Mouse (Mus musculus): ENCODE measurements around the gene Pdgfra.

The Pdgfra gene

DNA sequence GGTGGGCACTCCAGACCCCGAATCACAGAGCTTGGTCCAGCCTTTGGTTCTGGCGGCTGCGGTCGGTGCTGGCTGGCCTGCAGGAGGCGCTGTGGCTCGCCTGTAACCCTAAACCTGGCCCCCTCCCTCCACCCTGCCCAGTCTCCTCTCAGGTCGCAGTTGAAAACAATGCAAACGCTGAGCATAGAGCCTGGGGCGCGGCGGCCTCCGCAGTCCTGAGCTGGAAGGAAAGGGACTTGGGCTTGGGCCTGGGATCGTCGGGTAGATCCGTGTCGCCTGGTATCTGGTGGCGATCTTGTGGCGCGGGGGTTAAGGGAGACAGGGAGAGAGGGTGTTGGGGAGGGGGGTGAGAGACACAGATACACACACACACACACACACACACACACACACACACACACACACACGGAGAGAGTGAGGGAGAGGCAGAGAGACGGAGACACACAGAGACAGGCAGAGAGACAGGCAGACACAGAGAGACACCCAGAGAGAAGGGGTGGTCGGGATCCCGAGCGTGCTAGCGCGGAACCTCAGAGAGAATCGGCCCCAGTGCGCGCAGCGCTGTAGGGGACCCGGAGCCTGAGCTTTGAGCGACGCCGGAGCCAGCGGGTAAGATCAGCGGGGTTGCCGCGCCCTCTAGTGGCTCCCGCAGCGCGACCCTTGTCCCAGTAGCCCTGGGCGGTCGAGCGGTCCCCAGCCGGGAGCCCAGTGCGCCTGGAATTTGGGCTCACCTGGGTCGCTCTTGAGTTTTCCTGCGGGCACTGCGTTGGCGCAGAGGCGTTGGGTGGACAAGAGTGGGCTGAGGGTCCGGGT lies 3.9 kb downstream of the Pdgfra start:
- no peak for DNase-seq (ENCODE audit: low read depth, low spot score)

DNA sequence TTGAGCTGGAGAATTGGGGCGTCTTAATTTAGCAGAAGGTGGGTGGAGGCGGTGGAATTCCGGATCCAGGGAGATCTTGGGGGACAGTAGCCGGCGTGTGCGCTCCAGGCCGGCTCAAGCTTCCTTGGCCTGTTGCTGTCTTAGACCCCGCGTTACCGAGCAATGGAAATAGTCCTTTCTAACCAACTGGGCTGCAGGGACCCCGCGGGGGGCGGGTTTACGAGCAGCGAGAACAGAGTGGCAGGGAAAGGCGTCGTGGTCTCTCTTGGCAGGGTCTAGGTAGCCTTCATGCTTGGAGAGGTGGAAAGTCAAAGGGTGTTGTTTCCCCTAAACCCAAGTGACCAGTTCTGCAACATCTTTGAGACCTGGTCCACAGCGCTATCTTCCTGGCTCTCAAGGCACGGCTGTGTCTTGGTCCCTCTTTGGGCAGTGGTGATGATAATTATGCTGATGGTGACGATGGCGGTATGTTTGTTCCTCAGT lies 4.5 kb downstream of the Pdgfra start:
- no peak for DNase-seq (ENCODE audit: low read depth, low spot score)

DNA sequence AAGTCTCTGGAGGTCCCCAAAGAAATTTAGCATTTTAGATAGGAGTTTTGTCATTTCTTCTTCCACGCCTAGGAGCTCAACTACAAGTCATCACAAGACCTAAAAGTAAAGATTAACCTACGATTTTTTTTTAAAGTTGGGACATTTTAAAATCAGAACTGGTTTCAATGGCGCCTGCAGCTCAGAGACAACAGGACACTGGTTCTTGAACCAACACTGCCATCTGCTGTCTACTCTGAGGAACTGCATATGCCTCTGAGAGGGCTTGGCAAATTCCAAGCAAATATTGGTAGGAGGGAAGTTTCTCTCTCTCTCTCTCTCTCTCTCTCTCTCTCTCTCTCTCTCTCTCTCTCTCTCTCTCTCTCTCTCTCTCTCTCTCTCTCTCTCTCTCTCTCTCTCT lies 4.9 kb downstream of the Pdgfra start:
- DNase-seq (ENCODE audit: low read depth, low spot score): no peak

DNA sequence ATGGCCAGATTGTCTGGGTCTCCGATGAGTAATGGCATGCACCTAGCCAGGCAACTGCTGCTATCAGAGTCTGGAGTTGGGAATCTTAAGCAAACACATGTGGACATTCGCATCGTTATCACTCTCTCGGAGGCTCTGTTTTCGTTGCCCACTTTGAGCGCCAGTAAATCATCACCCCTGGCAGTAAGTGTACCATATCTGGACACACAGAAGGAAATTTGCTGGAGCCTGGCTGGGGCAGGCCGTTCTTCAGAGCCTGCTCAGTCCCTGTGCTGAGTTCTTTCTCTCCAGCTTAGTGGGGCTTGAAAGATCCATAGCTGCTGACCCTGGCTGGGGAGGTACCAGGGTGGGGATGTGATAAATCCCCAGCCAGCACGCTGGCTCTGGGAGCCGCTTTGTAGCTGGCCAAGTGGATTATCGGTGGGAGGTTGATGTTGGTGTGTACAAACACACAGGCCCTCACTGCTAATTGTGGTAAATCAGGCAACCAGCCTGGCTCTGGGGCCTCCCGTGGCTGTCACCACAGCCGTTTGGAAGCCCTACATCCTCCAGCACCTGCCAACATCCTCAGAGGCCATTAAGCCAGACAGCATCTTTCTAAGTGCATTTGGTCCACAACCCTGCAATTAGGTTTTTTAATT lies 8.6 kb downstream of the Pdgfra start:
- no peak for DNase-seq (ENCODE audit: low read depth, low spot score)

DNA sequence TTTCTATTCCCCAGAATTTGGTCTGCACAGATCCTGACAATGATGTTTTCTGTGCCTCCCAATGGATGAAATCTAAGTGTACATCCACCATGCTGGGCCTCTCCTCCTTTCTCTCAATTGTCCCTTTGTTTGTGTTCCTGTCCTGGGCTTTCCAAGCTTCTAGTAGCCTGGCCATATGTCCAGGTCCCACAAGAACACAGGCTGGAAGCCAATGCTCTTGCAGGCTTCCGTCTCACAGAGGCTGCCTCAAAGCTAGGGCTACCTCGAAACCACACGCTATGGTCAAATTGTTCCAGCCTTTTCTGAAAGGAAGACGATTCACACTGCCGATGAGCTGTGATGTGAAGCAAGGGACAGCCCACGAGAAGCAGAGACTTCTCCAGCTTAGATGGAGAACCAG lies 9.5 kb downstream of the Pdgfra start:
- DNase-seq (ENCODE audit: low read depth, low spot score): no peak

DNA sequence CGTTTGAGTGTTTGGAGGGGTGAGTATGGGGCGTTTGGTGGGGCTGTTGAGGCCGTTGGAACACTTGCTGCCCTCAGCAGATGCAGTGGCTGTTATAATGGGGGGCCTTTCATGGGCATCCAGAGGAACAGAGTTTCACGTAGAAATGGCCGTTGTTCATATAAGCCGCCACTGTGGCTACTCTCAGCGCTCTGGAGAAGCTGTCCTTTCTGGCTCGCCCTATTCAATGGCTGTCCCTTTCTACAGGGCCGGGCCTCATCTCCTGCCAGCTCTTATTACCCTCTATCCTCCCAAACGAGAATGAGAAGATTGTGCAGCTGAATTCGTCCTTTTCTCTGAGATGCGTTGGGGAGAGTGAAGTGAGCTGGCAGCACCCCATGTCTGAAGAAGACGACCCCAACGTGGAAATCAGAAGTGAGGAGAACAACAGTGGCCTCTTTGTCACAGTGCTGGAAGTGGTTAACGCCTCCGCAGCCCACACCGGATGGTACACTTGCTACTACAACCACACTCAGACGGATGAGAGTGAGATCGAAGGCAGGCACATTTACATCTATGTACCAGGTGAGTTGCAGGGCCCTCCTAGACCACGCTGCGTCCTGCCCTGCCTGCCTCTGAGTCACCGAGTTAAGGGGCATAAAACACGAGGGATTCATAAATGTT lies 11.3 kb downstream of the Pdgfra start:
- DNase-seq (ENCODE audit: low read depth, low spot score): no peak

DNA sequence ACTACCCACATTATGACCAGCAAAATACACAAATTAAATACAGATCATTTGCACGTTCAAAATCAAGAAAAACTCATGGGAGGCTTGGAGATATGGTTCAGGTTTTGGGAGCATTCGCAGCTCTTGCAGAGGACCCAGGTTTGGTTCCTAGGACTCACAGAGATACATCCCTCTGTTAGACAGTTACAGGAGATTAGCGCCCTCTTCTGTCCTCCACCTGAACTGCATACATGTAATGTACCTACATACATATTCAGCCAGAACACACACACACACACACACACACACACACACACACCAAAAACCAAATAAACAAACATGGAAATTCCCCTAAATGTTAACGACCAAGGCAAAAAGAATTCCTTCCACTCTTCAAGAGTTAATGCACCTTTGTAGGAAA lies 12.6 kb downstream of the Pdgfra start:
- DNase-seq (ENCODE audit: low read depth, low spot score): no peak

DNA sequence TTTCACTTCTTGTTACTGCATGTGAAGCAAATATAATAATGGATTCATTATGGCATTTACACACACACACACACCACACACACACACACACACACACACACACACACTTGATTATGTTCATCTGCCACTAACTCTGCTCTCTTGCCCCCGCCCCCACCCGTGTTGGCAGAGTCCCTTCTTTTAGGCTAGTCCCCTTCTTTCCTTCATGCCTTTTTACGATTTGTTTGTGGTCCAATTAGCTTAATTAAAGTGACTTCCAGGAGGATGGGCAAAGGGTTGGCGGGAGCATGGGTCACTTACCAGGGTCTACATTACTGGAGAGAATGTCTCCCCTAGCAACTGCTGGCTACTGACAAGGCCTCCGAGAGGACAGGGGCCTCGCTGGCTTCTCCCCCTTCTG lies 17.7 kb downstream of the Pdgfra start:
- DNase-seq (ENCODE audit: low read depth, low spot score): no peak

DNA sequence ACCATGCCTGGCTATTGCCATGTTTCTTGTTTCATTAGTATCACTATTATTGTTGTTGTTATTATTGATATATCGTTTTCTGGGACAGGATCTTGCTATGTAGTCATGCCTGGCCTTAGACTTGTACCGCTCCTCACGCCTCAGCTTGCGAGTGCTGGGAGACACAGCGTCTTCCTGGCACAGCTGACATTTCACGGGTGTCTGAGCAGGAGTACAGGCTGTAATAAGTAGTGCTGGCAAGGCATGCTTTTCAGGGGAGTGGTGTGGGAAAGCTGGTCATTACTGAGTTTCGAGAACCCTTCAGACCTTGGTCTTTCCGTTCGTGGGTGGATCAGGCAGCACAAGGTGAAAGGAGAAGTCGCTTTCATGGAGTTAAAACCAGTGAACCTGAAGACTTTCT lies 19.8 kb downstream of the Pdgfra start:
- no peak for DNase-seq (ENCODE audit: low read depth, low spot score)

DNA sequence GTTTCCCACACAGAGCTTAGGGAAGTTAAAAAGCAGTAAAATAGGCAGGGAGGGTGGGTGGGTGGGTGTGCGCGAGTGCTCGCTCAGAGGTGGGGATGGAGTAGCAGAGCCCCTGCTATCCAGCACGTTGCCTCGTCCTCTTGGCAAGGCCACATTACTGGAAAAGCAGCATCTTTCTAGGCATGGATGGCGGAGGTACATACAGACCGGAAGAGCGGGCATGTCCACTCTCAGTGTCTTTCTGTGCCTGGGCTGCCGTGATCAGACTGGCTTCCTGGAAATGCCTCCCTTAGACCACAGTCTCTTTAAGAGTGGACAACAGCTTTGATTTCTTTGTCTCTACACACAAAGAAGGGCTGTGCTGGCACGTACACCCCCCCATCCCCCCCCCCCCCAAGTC lies 27.2 kb downstream of the Pdgfra start:
- DNase-seq (ENCODE audit: low read depth, low spot score): no peak

DNA sequence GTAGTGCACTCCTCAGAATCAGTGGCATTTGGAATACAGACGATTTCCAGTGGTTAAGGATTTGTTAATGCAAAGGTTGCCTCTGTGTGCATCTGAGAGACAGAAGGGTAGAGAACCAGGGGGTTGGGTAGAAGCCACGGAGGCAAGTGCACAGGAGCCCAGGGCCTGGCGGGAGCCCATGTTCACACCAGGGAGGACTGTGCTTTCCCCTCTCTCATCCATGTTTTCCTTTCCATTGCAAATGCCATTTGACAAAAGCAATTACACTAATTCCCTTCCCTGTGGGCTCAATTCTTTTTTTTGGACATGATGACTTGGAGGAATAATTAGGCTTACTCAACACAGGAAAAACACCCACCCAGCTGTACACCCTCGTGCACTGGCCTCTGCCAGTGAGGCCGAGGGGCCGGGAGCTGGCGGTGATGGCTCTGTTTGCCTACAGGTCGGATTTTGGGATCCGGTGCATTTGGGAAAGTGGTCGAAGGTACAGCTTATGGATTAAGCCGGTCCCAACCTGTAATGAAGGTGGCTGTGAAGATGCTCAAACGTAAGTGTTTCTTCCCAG lies 27.7 kb downstream of the Pdgfra start:
- DNase-seq (ENCODE audit: low read depth, low spot score): no peak

DNA sequence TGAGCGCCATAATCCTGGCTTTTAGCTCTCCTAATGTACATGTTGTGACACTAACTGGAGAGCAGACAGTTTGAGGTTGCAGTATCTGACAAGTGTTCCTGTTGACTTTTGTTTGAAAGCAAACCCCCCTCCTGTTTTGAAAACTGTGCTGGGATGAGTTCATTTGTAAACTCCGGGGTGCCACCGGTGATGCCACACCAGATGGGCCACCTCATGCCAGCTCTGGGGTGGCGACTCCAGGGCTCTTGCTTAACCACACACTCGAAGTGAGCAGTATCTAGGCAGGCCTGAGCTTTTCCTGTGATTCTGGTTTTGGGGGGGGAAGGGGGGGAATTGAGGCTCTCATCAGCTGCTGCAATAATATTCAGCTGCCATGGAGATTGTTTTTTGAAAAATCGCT lies 31.6 kb downstream of the Pdgfra start:
- DNase-seq (ENCODE audit: low read depth, low spot score): no peak

DNA sequence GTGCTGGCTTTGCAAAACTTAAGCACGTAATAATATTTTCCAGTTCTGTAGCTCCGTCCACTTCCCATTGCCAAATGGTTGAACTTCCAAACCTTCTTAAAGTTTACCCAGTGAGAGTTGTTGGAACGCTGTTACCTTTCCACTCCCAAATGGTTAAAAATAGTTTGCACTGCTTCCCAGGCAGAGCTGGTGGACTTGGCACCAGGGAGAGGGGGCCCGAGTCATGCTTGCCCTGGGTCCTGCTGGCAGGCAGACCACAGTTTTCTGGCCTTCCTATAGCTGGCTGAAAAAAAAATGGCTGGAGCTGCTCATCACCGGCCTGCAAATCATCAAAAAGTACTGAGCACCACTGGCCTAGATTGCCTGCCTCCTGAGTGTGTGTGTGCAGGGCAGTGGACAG lies 32.0 kb downstream of the Pdgfra start:
- DNase-seq (ENCODE audit: low read depth, low spot score): no peak

DNA sequence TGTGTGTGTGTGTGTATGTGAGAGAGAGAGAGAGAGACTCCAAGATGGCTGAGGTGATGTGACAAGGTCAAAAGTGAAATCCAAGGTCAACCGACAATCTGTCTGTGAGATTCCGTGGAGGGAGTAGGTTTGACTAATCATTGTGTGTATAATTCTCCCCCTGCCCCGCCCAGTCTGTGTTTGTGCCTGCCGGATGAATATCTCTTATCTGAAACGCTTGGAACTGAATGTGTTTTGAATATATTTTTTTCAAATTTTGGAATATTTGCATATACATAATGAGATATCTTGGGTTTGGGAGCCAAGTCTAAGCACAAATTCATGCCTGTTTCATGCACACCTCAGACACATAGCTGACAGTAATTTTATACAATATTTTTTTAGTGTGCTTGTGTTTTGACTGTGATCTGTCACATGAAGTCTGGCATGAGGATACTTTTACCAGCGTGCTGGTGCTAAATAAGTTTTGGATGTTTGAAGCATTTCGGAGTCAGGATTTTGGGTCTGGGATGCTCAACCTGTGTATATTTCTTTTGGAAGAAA lies 32.7 kb downstream of the Pdgfra start:
- no peak for DNase-seq (ENCODE audit: low read depth, low spot score)

DNA sequence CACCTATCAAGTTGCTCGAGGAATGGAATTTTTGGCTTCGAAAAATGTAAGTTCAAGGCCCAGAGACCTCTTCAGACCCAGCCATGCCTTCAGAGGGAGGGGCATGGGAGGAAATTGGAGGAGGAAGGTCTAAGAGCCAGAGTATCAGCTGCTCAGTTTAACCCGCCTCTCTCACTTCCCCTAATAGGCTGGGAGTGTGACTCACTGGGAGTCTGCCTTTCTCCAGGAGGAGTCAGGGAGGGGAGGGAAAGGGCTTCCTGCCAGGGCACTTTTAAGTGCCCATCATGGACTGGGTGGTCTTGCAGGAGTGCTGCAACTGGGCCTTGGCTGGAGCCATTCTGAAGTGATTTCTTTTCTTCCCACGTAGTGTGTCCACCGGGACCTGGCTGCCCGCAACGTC lies 33.5 kb downstream of the Pdgfra start:
- no peak for DNase-seq (ENCODE audit: low read depth, low spot score)

DNA sequence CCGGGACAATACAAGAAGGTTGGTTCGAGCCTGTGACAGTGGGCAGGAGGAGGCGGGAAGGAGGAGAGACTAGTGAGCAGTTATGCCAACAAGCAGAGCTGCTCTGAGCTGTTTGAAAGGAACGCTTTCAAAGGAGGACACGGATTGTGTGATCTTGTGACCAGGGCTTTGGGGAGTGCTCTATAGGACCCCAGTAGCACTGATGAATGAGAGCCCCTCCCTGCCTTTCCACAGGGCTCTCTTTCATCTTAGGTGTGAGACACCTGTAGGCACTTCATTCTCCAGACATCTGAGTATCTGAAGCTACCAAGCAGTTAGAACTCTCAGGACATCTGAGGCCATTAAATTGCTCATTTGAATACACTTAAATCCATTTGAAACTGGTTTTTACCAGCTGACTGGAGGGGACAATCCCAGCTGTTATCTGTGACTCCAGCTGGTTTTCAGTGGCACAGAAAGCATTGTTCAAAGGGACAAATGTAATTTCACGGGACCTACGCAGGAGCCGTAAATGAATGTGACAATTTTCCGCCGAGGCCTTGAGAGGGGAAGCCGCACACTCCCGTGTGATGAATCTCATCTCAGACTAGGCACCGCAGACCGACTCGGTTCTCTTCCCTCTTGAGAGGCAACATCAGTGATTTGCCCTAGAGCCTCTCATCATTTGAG lies 37.4 kb downstream of the Pdgfra start:
- DNase-seq (ENCODE audit: low read depth, low spot score): no peak

DNA sequence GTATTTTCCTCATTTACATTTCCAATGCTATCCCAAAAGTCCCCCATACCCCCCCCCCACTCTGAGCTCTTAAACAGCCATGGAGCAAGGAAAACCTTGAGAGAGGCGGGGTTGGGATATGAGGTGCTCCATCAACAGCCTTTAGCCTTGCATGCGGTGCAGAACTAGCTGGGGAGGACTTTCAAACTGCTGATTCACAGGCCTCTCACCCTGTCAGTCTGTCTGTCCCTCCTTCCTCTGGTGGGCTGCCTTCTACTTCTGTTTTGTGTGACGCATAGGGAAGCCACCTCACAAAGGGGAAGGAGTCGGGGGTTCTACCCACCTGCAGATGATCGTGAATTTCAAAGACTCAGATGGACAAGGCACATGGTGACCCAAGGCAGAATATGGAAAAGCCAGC lies 41.0 kb downstream of the Pdgfra start:
- no peak for DNase-seq (ENCODE audit: low read depth, low spot score)

DNA sequence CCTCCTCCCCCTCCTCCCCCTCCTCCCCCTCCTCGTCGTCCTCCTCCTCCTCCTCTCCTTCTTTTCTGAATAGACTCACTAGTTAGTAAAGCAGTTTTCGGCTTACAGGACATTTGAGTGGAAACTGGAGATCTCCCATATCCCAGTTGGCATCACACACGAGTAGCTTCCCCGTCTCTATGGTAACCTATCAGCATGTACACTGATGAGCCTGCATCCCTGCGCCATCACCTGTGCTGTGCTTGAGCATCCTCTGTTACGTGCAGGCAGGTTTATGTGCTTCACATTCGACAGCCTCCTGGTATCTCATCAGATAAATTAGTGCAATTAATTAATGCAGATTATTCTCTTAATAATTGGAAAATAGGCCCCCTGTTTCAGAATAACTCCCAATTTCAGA lies 46.3 kb downstream of the Pdgfra start:
- DNase-seq (ENCODE audit: low read depth, low spot score): no peak

DNA sequence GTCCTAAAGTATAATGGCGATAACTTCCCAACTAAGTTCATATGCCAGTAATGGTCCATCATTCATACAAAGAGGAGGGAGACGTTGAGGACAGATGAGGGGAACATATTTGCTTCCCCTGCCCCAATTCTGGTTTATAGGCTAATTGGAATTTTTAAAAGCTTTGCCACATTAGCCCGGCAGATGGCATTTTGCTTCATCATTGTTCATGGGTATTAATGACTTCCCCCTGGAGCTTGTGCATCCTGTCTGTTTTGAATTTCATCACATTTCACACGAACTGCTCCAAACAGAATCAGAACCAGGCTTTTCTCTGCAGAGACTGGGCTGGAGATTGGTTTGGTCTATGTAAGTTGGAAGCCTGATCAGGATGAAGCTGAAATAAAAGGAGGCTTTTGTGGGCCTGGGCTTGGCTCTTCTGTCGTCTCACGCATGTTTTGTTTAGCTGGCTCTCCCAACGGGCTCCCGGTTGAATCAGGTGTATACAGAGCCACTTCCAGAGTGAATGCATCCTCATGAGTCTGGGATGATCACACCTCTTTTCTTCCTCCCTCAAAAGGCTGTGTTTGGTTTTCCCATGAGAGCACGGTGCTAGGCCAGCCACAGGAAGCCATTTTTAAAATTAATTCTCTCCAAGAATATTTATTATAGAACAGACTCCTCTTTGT lies 47.7 kb downstream of the Pdgfra start:
- DNase-seq (ENCODE audit: low read depth, low spot score): no peak

DNA sequence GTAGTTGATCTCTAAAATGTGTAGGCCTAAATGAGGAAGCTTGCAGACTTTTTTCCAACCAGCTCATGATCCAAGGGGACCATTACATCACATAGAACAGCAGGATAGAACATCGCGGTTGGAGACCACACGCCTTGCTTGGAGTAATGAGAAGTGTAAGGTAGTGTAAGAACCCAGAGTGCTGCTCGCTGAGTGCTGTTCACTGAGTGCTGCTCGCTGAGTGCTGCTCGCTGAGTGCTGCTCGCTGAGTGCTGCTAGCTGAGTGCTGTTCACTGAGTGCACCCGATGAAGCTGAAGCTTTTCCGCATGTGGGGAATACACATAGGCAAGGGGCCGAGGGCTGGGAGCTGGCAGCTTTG lies 48.3 kb downstream of the Pdgfra start:
- no peak for DNase-seq (ENCODE audit: low read depth, low spot score)

DNA sequence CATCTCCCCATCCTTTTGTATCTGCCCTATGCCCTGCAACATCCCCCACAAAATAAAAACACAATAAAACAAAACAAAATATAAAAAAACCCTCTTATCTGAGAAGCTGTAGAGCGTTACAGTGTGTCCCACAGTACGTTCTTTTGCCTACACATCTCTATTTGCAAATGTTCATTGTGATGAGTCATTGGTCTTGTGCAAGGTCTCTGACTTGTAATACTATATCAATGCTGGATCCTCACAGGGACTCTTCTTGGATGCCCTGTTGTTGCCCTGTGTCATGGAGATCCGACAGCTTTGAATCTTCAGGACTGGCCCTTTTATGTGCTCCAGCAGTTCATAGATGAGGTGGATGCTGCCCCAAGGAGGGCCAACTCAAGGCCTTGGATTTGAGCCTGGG lies 55.8 kb downstream of the Pdgfra start:
- DNase-seq (ENCODE audit: low read depth, low spot score): no peak

Measured in brain, embryonic 18.5 days (tissue).